Mouse (Mus musculus): ENCODE measurements around the gene Tmcc1.
"Not testable (repeated sequence)": the region's sequence is repeated elsewhere in the genome, so short reads cannot be mapped to it uniquely, and the experiment has no call there.

Gene Tmcc1

DNA sequence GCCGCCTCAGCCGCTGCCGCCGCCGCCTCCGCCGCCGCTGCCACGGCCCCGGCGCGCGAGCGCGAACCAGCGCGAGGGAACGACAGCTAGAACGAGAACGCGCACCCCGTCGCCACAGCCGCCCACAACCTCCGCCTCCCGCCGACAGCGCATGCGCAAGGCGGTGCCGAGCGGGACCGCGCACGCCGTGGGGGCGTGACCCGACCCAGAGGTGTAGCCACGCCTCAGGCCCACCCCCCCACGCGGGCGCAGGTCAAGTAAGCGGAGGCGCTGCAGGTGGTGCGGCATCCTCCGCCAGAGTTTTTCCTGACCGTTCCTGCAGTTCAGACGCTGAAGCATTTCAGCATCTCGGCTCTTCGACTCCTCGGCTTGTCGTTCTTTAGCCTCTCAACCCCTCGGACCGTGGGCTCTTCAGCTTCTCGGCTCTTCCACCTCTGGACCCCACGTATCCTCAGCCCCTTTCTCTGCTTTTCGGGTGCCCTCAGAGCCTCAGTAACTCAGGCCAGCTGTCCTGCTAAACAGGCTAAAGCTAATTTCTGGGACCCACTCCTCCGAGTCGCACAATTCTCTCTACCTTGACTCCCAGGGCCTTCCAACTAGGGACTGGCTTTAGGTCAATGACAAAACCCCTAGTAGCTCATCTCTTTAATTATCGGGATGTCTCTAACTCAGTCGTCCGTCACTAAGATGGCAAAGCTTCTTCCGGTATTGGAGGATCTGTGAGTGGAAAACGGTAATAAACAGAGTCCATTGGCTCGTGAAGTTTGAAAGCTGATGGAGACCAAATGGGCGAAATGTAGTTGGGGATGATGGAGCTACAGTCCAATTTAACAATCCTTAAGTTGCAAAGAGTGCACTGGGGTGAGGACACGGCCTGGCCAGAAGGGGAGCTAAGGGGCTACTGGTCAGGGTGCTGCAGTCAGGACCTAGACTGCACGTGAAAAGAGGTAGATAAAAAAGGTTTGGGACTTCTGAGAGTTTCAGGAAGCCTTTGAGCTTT is at the start of gene Tmcc1:
TSS of gene Tmcc1 (minus strand) at position 93 of the 1,000 bp plus-strand sequence.
- DNase-seq (ENCODE audit: extremely low read depth, insufficient read length, low spot score) = peak; percentile 97

DNA sequence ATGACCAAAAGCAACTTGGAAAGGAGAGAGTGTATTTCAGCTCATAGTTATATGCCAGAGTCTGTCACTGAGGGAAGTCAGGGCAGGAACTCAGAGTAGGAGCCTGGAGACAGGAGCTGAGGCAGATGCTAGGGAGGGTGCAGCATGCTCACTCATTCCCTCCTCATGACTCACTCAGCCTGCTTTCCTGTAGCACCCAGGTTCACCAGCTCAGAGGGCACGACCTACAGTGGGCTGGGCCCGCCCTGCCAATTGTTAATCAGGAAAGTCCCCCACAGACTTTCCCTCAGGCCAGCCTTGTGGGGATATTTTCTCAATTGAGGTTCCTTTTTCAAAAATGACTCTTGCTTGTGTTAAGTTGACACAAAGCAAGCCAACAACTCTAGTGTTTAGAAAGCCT is 47.1 kb upstream of the Tmcc1 start:
- peak; percentile 38 for DNase-seq (ENCODE audit: extremely low read depth, insufficient read length, low spot score)

- no peak for DNase-seq (ENCODE audit: extremely low read depth, insufficient read length, low spot score)
These were observed 44.8 kb upstream of the Tmcc1 start for GRCm38 (mm10) chr6:116238083-116238482.

GRCm38 (mm10) chr6:116235336-116235735 is 42.0 kb upstream of the Tmcc1 start:
- DNase-seq (ENCODE audit: extremely low read depth, insufficient read length, low spot score) = no peak

- not testable (repeated sequence) for DNase-seq (ENCODE audit: extremely low read depth, insufficient read length, low spot score)
These were observed 41.5 kb upstream of the Tmcc1 start for GRCm38 (mm10) chr6:116234821-116235220.

DNA sequence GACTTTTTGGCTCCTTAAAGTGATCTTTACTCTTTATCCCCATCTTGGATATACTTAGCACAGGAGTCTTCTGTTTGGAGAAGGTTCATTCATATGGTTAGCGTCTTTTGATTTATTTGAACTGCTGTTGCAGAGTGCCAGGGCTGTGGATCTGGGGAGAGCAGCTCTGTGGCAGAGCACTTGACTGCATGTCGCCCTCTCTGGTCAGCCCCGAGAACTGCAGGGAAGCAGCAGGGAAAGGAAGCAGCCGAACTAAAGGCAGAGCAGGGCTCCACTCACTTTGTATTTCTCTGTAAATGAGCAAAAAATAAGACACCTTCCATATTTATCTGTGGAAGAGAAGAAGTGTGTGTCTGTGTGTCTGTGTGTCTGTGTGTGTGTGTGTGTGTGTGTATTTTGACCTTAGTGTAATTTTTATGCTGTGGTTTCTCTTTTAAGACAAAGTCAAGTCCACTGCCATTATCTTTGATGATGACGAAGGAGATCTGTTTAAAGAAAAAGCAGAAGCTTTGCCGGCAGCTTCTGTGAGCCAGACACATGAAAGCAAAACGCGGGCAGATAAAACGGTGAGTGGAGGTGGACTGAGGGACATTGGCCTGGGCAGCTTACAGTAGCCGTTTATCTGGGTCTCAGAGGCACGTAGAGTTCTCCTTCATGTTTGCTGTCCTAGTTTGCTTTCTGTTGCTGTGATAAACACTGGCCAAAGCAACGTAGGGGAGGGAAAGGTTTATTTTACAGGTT is 35.7 kb upstream of the Tmcc1 start:
- DNase-seq (ENCODE audit: extremely low read depth, insufficient read length, low spot score) = peak; percentile 42

- no peak for DNase-seq (ENCODE audit: extremely low read depth, insufficient read length, low spot score)
These were observed 34.5 kb upstream of the Tmcc1 start for GRCm38 (mm10) chr6:116227767-116228166.

GRCm38 (mm10) chr6:116207729-116208534 is 14.6 kb upstream of the Tmcc1 start, which contains the start of gene Washc2:
TSS of gene Washc2 (plus strand) at chr6:116208038.
- peak; percentile 90 for DNase-seq (ENCODE audit: extremely low read depth, insufficient read length, low spot score)

GRCm38 (mm10) chr6:116199682-116200081 is 6.4 kb upstream of the Tmcc1 start:
- DNase-seq (ENCODE audit: extremely low read depth, insufficient read length, low spot score) = no peak

- DNase-seq (ENCODE audit: extremely low read depth, insufficient read length, low spot score) = peak; percentile 11
These were observed 4.9 kb upstream of the Tmcc1 start for GRCm38 (mm10) chr6:116198173-116198572.

DNA sequence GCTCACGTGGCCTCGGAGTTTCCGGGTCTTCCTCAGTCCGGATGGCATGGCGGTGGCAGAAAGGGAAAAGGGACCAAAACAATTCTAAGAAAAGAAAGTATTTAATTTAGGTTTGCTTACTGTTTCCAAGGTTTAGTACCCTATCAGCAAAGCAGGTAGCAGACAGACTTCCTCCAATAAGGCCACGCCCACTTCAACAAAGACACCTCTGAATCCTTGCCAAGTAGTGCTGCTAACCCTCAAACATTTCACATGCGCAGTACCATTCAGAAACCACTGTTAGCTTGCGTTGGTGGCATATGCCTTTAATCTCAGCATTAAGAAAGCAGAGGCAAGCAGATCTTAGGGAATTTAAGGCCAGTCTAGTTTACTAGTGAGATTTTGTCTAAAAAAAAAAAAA is 2.5 kb upstream of the Tmcc1 start:
- DNase-seq (ENCODE audit: extremely low read depth, insufficient read length, low spot score) = no peak

- DNase-seq (ENCODE audit: extremely low read depth, insufficient read length, low spot score) = peak; percentile 65
These were observed 426 bp downstream of the Tmcc1 start for GRCm38 (mm10) chr6:116192809-116193311.

DNA sequence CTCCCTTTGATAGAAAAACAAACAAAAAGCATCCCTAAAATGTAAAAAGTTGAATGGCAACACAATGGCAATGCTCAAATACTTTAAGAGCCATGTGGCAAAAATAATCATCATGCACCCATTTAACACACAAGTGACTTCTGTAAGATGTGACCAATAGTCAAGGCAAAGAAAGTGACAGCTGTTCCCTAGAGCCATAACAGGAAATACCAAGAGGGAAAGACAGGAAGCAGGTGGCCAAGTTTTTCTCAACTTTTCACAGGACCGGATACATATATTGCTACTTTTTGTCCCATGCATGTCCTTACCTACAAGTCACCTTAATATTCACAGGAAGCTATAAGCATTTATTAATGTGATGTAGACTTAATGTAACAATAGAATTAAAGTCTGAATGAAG is 3.9 kb downstream of the Tmcc1 start:
- DNase-seq (ENCODE audit: extremely low read depth, insufficient read length, low spot score) = no peak

GRCm38 (mm10) chr6:116186485-116186884 is 6.8 kb downstream of the Tmcc1 start:
- no peak for DNase-seq (ENCODE audit: extremely low read depth, insufficient read length, low spot score)

DNA sequence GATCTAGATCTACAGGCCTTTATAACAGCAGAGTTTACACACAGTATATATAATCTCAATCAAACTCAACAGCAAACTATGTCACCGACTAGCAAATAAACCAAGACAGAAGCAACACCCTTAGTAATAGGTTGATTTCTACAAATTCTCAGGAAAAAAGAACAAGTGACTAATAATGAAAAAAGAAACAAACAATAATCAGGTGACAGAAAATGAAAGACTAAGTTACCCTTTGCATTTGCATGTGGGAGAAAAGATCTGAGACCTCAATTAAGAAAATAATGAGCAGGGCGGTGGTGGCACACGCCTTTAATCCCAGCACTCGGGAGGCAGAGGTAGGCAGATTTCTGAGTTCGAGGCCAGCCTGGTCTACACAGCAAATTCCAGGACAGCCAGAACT is 9.8 kb downstream of the Tmcc1 start:
- no peak for DNase-seq (ENCODE audit: extremely low read depth, insufficient read length, low spot score)

- no peak for DNase-seq (ENCODE audit: extremely low read depth, insufficient read length, low spot score)
These were observed 12.6 kb downstream of the Tmcc1 start for GRCm38 (mm10) chr6:116180731-116181130.

- no peak for DNase-seq (ENCODE audit: extremely low read depth, insufficient read length, low spot score)
These were observed 14.9 kb downstream of the Tmcc1 start for GRCm38 (mm10) chr6:116178376-116178775.

GRCm38 (mm10) chr6:116173511-116174099 is 19.7 kb downstream of the Tmcc1 start:
- not testable (repeated sequence) for DNase-seq (ENCODE audit: extremely low read depth, insufficient read length, low spot score)

DNA sequence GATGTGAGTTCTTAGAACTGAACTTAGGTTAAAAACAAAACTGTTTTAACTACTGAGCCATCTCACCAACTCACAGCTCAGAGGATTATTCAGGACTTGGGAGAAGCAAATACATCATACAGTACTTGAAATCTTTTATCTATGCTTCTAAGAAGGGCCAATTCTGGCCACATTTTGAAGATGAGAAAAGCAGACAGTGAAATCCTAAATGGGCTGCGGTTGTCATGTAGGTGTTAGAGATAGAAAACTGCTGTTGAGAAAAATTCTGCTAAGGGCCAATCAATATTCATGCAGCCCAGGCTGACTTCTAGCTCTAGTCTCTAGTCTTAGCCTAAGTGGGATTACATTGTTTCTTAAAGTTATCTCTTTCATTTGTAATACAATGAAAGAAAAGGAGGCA is 26.9 kb downstream of the Tmcc1 start:
- no peak for DNase-seq (ENCODE audit: extremely low read depth, insufficient read length, low spot score)
